Mouse (Mus musculus): Measurements from ENCODE around the gene Ecd. TPM values are rescaled to one million over a fixed set of nuclear protein-coding genes. Genes with fewer than 3 reads are reported as not detected.

Ecd gene
- total RNA-seq (2012; rRNA removed), result 35.1 and 53.5 TPM in 2 replicates

DNA sequence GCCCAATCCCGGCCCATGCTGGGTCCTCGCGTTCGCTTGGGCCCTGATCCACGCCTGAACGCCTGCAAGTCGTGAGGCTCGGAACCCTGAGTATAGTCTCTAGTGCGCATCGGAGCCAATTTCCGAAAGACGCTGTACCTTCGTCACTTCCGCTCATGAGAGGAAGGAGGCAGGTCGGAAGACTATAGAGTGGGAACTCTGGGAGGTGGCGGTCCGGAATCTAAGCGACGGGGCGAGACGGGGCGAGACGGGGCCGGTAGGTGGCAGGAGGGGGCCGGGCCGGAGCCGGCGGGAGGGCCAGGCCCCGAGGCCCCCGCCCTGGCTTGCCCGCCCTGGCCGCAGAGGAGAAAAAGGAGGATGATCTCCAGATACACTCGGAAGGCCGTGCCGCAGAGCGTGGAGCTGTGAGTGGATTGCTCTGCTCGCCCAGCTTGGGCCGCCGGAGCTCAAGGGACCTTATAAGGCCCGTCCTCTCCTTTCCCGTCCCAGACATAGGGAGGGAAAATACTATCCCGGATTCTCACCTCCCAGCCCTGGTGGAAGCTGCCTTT is at the start of gene Ecd, which contains the start of gene Fam149b:
TSS of gene Ecd (minus strand) at position 131 of the 551 bp plus-strand sequence.
TSS of gene Fam149b (plus strand) at position 172 of the 551 bp plus-strand sequence.
- H3K36me3 ChIP-seq (ENCODE audit: control insufficient read depth, insufficient read depth, low read length, poor library complexity, severe bottlenecking), result peaks cover 8% of the 10 kb centered on the region
- TF ChIP-seq MAFK (IDR thresholded peaks at IDR 0.05; ENCODE audit: insufficient read depth, low read depth, low read length) (no peak), ZNF384 (IDR thresholded peaks at IDR 0.05; ENCODE audit: low read depth, low read length) (no peak), ZC3H11A (IDR thresholded peaks at IDR 0.05; ENCODE audit: borderline replicate concordance, low read depth, low read length) (0 out of 2 replicates have a peak, but pooled peaks have one; percentile 3), HCFC1 (IDR thresholded peaks at IDR 0.05; ENCODE audit: borderline replicate concordance, insufficient read depth, low read length) (peak; percentile 89), CHD2 (IDR thresholded peaks at IDR 0.05; ENCODE audit: low read depth, low read length) (peak; percentile 65; the same call in 1 of the 2 replicates)
- peaks cover 0 to 3% of the 10 kb centered on the region in 2 experiments; a peak in 1 of 4 replicates for H3K4me1 ChIP-seq (ENCODE audit: control insufficient read depth in 2 of 2, insufficient read depth in 2 of 2, low read length in 2 of 2, poor library complexity in 1 of 2)
- H3K9ac ChIP-seq (ENCODE audit: insufficient read depth, low read depth, low read length, poor library complexity, severe bottlenecking), result peak within 1 kb of the TSS; percentile 99
- H3K9me3 ChIP-seq (ENCODE audit: control insufficient read depth, insufficient read depth, low read depth, low read length), result no peaks in the 10 kb centered on the region; the same call in 1 of the 2 replicates
- H3K27ac ChIP-seq (ENCODE audit: insufficient read depth, low read depth, low read length, poor library complexity, severe bottlenecking), result peak within 1 kb of the TSS; percentile 93
- in situ Hi-C loops (cut with MboI; ENCODE audit: low sequenced_read_pairs in 2 of 2, unreplicated experiment in 2 of 2), result no loop called here
- DNase-seq (ENCODE audit: low read depth, low spot score), result peak; percentile 97
- H3K4me3 ChIP-seq (ENCODE audit: insufficient read depth in 1 of 2, low read depth in 1 of 2, low read length in 2 of 2, poor library complexity in 1 of 2, severe bottlenecking in 1 of 2), result peak within 1 kb of the TSS; percentile 85 to 97

- H3K36me3 ChIP-seq (ENCODE audit: control insufficient read depth, insufficient read depth, low read length, poor library complexity, severe bottlenecking), result no peaks in the 10 kb centered on the region
- H3K4me3 ChIP-seq (ENCODE audit: insufficient read depth in 1 of 2, low read depth in 1 of 2, low read length in 2 of 2, poor library complexity in 1 of 2, severe bottlenecking in 1 of 2), result no peak overlapping the region
- no peaks in the 10 kb centered on the region for H3K9me3 ChIP-seq (ENCODE audit: control insufficient read depth, insufficient read depth, low read depth, low read length)
- in situ Hi-C loops (cut with MboI; ENCODE audit: low sequenced_read_pairs in 2 of 2, unreplicated experiment in 2 of 2), result loop anchor here in 1 of 2 experiments (25.0 kb wide), 1 partner anchor 90 kb away; the partner anchor contains the start of genes Anxa7 and Mss51
- no peak overlapping the region for H3K9ac ChIP-seq (ENCODE audit: insufficient read depth, low read depth, low read length, poor library complexity, severe bottlenecking)
- no peak overlapping the region for H3K27ac ChIP-seq (ENCODE audit: insufficient read depth, low read depth, low read length, poor library complexity, severe bottlenecking)
- H3K4me1 ChIP-seq (ENCODE audit: control insufficient read depth in 2 of 2, insufficient read depth in 2 of 2, low read length in 2 of 2, poor library complexity in 1 of 2), result peaks cover 3 to 6% of the 10 kb centered on the region in 2 experiments; a peak in 1 of 4 replicates
- no peak for TF ChIP-seq MAFK (IDR thresholded peaks at IDR 0.05; ENCODE audit: insufficient read depth, low read depth, low read length)
- no peak for DNase-seq (ENCODE audit: low read depth, low spot score)
Observed at GRCm38 (mm10) chr14:20397220-20397619, 49.3 kb upstream of the Ecd start.

GRCm38 (mm10) chr14:20393205-20393913 is 45.4 kb upstream of the Ecd start, which contains the start of gene Mrps16:
Gene Mrps16, minus strand, starts transcription at chr14:20393634.
- Histone ChIP-seq H3K4me1 (ENCODE audit: control insufficient read depth in 2 of 2, insufficient read depth in 2 of 2, low read length in 2 of 2, poor library complexity in 1 of 2) (peaks cover 3 to 6% of the 10 kb centered on the region in 2 experiments; a peak in 1 of 4 replicates), H3K36me3 (ENCODE audit: control insufficient read depth, insufficient read depth, low read length, poor library complexity, severe bottlenecking) (peaks cover 9% of the 10 kb centered on the region), H3K9ac (ENCODE audit: insufficient read depth, low read depth, low read length, poor library complexity, severe bottlenecking) (peak within 1 kb of the TSS; percentile 92), H3K4me3 (ENCODE audit: insufficient read depth in 1 of 2, low read depth in 1 of 2, low read length in 2 of 2, poor library complexity in 1 of 2, severe bottlenecking in 1 of 2) (peak within 1 kb of the TSS; percentile 86 to 91), H3K9me3 (ENCODE audit: control insufficient read depth, insufficient read depth, low read depth, low read length) (no peaks in the 10 kb centered on the region), H3K27ac (ENCODE audit: insufficient read depth, low read depth, low read length, poor library complexity, severe bottlenecking) (peak within 1 kb of the TSS; percentile 59; the same call in 1 of the 2 replicates)
- in situ Hi-C loops (cut with MboI; ENCODE audit: low sequenced_read_pairs in 2 of 2, unreplicated experiment in 2 of 2), result loop anchor here in 1 of 2 experiments (25.0 kb wide), 1 partner anchor 94 kb away; the partner anchor contains the start of genes Anxa7 and Mss51
- TF ChIP-seq ZNF384 (IDR thresholded peaks at IDR 0.05; ENCODE audit: low read depth, low read length) (no peak), HCFC1 (IDR thresholded peaks at IDR 0.05; ENCODE audit: borderline replicate concordance, insufficient read depth, low read length) (peak; percentile 71; the same call in 1 of the 2 replicates), MAFK (IDR thresholded peaks at IDR 0.05; ENCODE audit: insufficient read depth, low read depth, low read length) (no peak), CHD2 (IDR thresholded peaks at IDR 0.05; ENCODE audit: low read depth, low read length) (no peak), ZC3H11A (IDR thresholded peaks at IDR 0.05; ENCODE audit: borderline replicate concordance, low read depth, low read length) (no peak)
- peak; percentile 94 for DNase-seq (ENCODE audit: low read depth, low spot score)

- H3K9me3 ChIP-seq (ENCODE audit: control insufficient read depth, insufficient read depth, low read depth, low read length), result no peaks in the 10 kb centered on the region
- peaks cover 11% of the 10 kb centered on the region for H3K36me3 ChIP-seq (ENCODE audit: control insufficient read depth, insufficient read depth, low read length, poor library complexity, severe bottlenecking)
- H3K4me1 ChIP-seq (ENCODE audit: control insufficient read depth in 2 of 2, insufficient read depth in 2 of 2, low read length in 2 of 2, poor library complexity in 1 of 2), result peaks cover 0 to 5% of the 10 kb centered on the region in 2 experiments; a peak in 2 of 4 replicates
- H3K27ac ChIP-seq (ENCODE audit: insufficient read depth, low read depth, low read length, poor library complexity, severe bottlenecking), result no peak overlapping the region
- H3K4me3 ChIP-seq (ENCODE audit: insufficient read depth in 1 of 2, low read depth in 1 of 2, low read length in 2 of 2, poor library complexity in 1 of 2, severe bottlenecking in 1 of 2), result peak overlapping the region; percentile 40 to 45
- no peak for DNase-seq (ENCODE audit: low read depth, low spot score)
- H3K9ac ChIP-seq (ENCODE audit: insufficient read depth, low read depth, low read length, poor library complexity, severe bottlenecking), result peak overlapping the region; percentile 69; the same call in 1 of the 2 replicates
- no peak for TF ChIP-seq ZNF384 (IDR thresholded peaks at IDR 0.05; ENCODE audit: low read depth, low read length)
- no peak for TF ChIP-seq HCFC1 (IDR thresholded peaks at IDR 0.05; ENCODE audit: borderline replicate concordance, insufficient read depth, low read length)
- TF ChIP-seq ZC3H11A (IDR thresholded peaks at IDR 0.05; ENCODE audit: borderline replicate concordance, low read depth, low read length), result no peak
- TF ChIP-seq CHD2 (IDR thresholded peaks at IDR 0.05; ENCODE audit: low read depth, low read length), result no peak
- TF ChIP-seq MAFK (IDR thresholded peaks at IDR 0.05; ENCODE audit: insufficient read depth, low read depth, low read length), result no peak
- in situ Hi-C loops (cut with MboI; ENCODE audit: low sequenced_read_pairs in 2 of 2, unreplicated experiment in 2 of 2), result loop anchor here in 1 of 2 experiments (25.0 kb wide), 1 partner anchor 95 kb away; the partner anchor contains the start of genes Anxa7 and Mss51
Observed at GRCm38 (mm10) chr14:20392326-20392725, 44.4 kb upstream of the Ecd start.

All from ES-E14 (cell line).